Mouse (Mus musculus) myocyte (in vitro differentiated cells): ENCODE results near the gene Plce1.

Experiments used
- MAX ChIP-seq: IDR thresholded peaks from one replicate; pipeline ENCODE4 v1.6.1; 2011; ENCODE audit warnings: low read depth, mild to moderate bottlenecking, control low read depth
- MYOG ChIP-seq, 3 experiments: IDR thresholded peaks; one replicate each; pipeline ENCODE4 v1.6.1; 2011; ENCODE audit warnings: control low read depth in 2 of 3, low read depth in 2 of 3, mild to moderate bottlenecking in 2 of 3; ENCODE audit not compliant: insufficient read length in 2 of 3, control insufficient read depth in 1 of 3, insufficient read depth in 1 of 3
- POLR2A ChIP-seq: IDR thresholded peaks from one replicate; pipeline ENCODE4 v1.6.1; 2011; ENCODE audit warnings: low read depth, mild to moderate bottlenecking, control low read depth, moderate library complexity; ENCODE audit not compliant: insufficient read length

DNA sequence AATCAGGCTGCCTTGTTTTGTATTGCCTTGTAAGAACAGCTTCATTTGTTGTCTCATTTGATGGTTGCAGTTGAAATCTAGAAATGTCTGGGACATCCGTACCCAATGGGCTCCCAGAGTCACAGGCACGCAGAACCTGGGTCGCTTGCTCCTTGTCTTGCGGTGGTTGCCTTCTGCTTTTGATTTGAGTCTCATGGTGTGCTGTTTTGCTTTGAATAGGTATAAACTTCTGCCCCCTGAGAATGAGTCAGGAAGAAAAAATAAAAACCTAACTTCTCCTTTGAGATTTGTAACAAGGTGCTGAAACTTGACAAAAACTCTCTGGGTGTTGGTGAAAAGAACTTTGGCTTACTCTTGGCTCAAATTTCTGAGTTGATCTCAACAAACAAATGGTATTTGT lies 115.2 kb downstream of the Plce1 start:
- TF ChIP-seq POLR2A, result no peak
- no peak for TF ChIP-seq MAX
- no peak for TF ChIP-seq MYOG (IDR thresholded peaks at IDR 0.05; ENCODE audit: control insufficient read depth in 1 of 3, insufficient read depth in 1 of 3, insufficient read length in 2 of 3, low read depth in 2 of 3)
